In genomic region chr7:30423071-30423641, GRCm38 (mm10) we compare ENCODE assay signal across 8 mouse cellular contexts. TPM values are rescaled to one million over a fixed set of nuclear protein-coding genes. Genes with fewer than 3 reads are reported as not detected.
DNase-seq lines count a peak whose midpoint lies in the region; ATAC-seq and TF ChIP-seq lines count a peak whose summit lies in the region.

No protein-coding gene starts in this region.

- 13% methylated on average over 23 of the region's 23 CpGs for WGBS in lung, adult 2 months
- 29% methylated on average over 23 of the region's 23 CpGs for WGBS in small intestine, adult 2 months

- H3K36me3 ChIP-seq in small intestine, adult 2 months (ENCODE audit: control insufficient read depth, insufficient read depth, low read length), result peaks cover 37% of the 10 kb centered on the region

- no peaks in the 10 kb centered on the region for H3K27me3 ChIP-seq in small intestine, adult 2 months (ENCODE audit: control insufficient read depth, insufficient read depth, low read length)

- no peak for TF ChIP-seq CTCF in lung, adult 2 months (IDR thresholded peaks at IDR 0.05; ENCODE audit: insufficient read depth, low read length)
- no peak for TF ChIP-seq CTCF in small intestine, adult 2 months (IDR thresholded peaks at IDR 0.05; ENCODE audit: extremely low read depth, insufficient read length, insufficient replicate concordance, low read depth, low read length)

- H3K4me3 ChIP-seq in lung, adult 2 months (replicated peaks; ENCODE audit: extremely low read depth, low read depth, low read length), result peak overlapping the region; percentile 67
- peak overlapping the region; percentile 79 for H3K4me3 ChIP-seq in small intestine, adult 2 months (ENCODE audit: low read depth, low read length)

- ATAC-seq in activated CD4-positive, CD25-positive, alpha-beta regulatory T cell, adult 4 months, result peak; percentile 25
- ATAC-seq in granulocyte monocyte progenitor cell, adult 5-6 weeks (replicated peaks; ENCODE audit: poor library complexity, severe bottlenecking), result peak; percentile 7; the same call in 1 of the 2 replicates

- TF ChIP-seq POLR2A in lung, adult 2 months (IDR thresholded peaks at IDR 0.05; ENCODE audit: borderline replicate concordance, extremely low read depth, low read depth, low read length), result 0 out of 2 replicates have a peak, but pooled peaks have one; percentile 4
- TF ChIP-seq POLR2A in small intestine, adult 2 months (IDR thresholded peaks at IDR 0.05; ENCODE audit: low read depth, low read length), result no peak

- intact Hi-C loops in gastrocnemius, postnatal 36 days (cut with DNase I), result no loop called here

- DNase-seq in gastrocnemius, adult 18-20 months (ENCODE audit: low spot score), result peak; percentile 16
- no peak for DNase-seq in gastrocnemius, postnatal 36 days
- DNase-seq in kidney, adult 9 months, result peak; percentile 17
- DNase-seq in lung, adult 2 months, result peak; percentile 35
- DNase-seq in urinary bladder, postnatal 36 days (ENCODE audit: low spot score in 2 of 2), result no peak

- peak overlapping the region; percentile 64 for H3K27ac ChIP-seq in small intestine, adult 2 months (ENCODE audit: insufficient read depth, low read depth, low read length)

- H3K4me1 ChIP-seq in lung, adult 2 months (ENCODE audit: control insufficient read depth, insufficient read depth, low read length), result no peaks in the 10 kb centered on the region; the same call in 1 of the 2 replicates
- H3K4me1 ChIP-seq in small intestine, adult 2 months (ENCODE audit: control insufficient read depth, insufficient read depth, insufficient read length, low read length), result peaks cover 3% of the 10 kb centered on the region; the same call in 1 of the 2 replicates

RNA-seq across cellular contexts. Expression of gene Nfkbid, which starts 1.6 kb away (rescaled TPM):
- under 1 TPM in 1 of 2 experiments, not detected in 1; 0.11 TPM for total RNA-seq in gastrocnemius, adult 18-20 months (2021)
- total RNA-seq in gastrocnemius, postnatal 36 days (2021), result under 1 TPM; 0.12 to 0.20 TPM
- polyA plus RNA-seq in activated CD4-positive, CD25-positive, alpha-beta regulatory T cell, adult 4 months (2017; shearing (Covaris generic)), result 10 to 100 TPM; 36.5 to 41.2 TPM
- 16.0 and 16.3 TPM in 2 replicates for total RNA-seq in granulocyte monocyte progenitor cell, adult 5-6 weeks (2014; fragmentation: Nextera tagmentation)
- 6.8 and 15.1 TPM in 2 replicates for total RNA-seq in granulocyte monocyte progenitor cell, adult 5-6 weeks (2017)
- 7.2 and 8.6 TPM in 2 replicates for polyA plus RNA-seq in lung, adult 2 months (2012; rRNA removed)
- polyA plus RNA-seq in small intestine, adult 2 months (2012; rRNA removed), result 5.0 and 9.2 TPM in 2 replicates

RNA-seq across cellular contexts. Expression of gene Hcst, which starts 3.5 kb away (rescaled TPM):
- total RNA-seq in gastrocnemius, adult 18-20 months (2021), result not detected
- total RNA-seq in gastrocnemius, postnatal 36 days (2021), result under 1 TPM in 1 of 2 experiments, not detected in 1; 0.86 TPM
- polyA plus RNA-seq in activated CD4-positive, CD25-positive, alpha-beta regulatory T cell, adult 4 months (2017; shearing (Covaris generic)), result 100 to 1,000 TPM; 433 to 632 TPM
- 64.6 and 70.7 TPM in 2 replicates for total RNA-seq in granulocyte monocyte progenitor cell, adult 5-6 weeks (2014; fragmentation: Nextera tagmentation)
- 9.0 and 31.6 TPM in 2 replicates for total RNA-seq in granulocyte monocyte progenitor cell, adult 5-6 weeks (2017)
- polyA plus RNA-seq in lung, adult 2 months (2012; rRNA removed), result 33.9 and 37.1 TPM in 2 replicates
- polyA plus RNA-seq in small intestine, adult 2 months (2012; rRNA removed), result 33.7 and 56.1 TPM in 2 replicates

RNA-seq across cellular contexts. Expression of gene Tyrobp, which starts 9.6 kb away (rescaled TPM):
- total RNA-seq in gastrocnemius, adult 18-20 months (2021), result 1 to 10 TPM; 3.3 to 6.3 TPM
- 1 to 10 TPM; 2.9 to 5.7 TPM for total RNA-seq in gastrocnemius, postnatal 36 days (2021)
- 1 to 10 TPM in 1 of 2 experiments, not detected in 1; 8.1 TPM for polyA plus RNA-seq in activated CD4-positive, CD25-positive, alpha-beta regulatory T cell, adult 4 months (2017; shearing (Covaris generic))
- total RNA-seq in granulocyte monocyte progenitor cell, adult 5-6 weeks (2014; fragmentation: Nextera tagmentation), result 665 and 703 TPM in 2 replicates
- total RNA-seq in granulocyte monocyte progenitor cell, adult 5-6 weeks (2017), result 270 and 287 TPM in 2 replicates
- 328 and 425 TPM in 2 replicates for polyA plus RNA-seq in lung, adult 2 months (2012; rRNA removed)
- 101 and 135 TPM in 2 replicates for polyA plus RNA-seq in small intestine, adult 2 months (2012; rRNA removed)

RNA-seq across cellular contexts. Expression of gene Aplp1, which starts 22.2 kb away (rescaled TPM):
- total RNA-seq in gastrocnemius, adult 18-20 months (2021), result 1 to 10 TPM in 1 of 2 experiments, under 1 TPM in 1; 0.82 to 1.4 TPM
- 1 to 10 TPM in 1 of 2 experiments, under 1 TPM in 1; 0.62 to 1.0 TPM for total RNA-seq in gastrocnemius, postnatal 36 days (2021)
- polyA plus RNA-seq in activated CD4-positive, CD25-positive, alpha-beta regulatory T cell, adult 4 months (2017; shearing (Covaris generic)), result 1 to 10 TPM; 3.0 to 4.3 TPM
- total RNA-seq in granulocyte monocyte progenitor cell, adult 5-6 weeks (2014; fragmentation: Nextera tagmentation), result not detected in 2 replicates
- total RNA-seq in granulocyte monocyte progenitor cell, adult 5-6 weeks (2017), result not detected in 2 replicates
- 9.5 and 11.8 TPM in 2 replicates for polyA plus RNA-seq in lung, adult 2 months (2012; rRNA removed)
- 32.1 and 193 TPM in 2 replicates for polyA plus RNA-seq in small intestine, adult 2 months (2012; rRNA removed)

RNA-seq across cellular contexts. Expression of gene Kirrel2, which starts 34.3 kb away (rescaled TPM):
- total RNA-seq in gastrocnemius, adult 18-20 months (2021), result not detected
- total RNA-seq in gastrocnemius, postnatal 36 days (2021), result not detected
- not detected for polyA plus RNA-seq in activated CD4-positive, CD25-positive, alpha-beta regulatory T cell, adult 4 months (2017; shearing (Covaris generic))
- not detected in 2 replicates for total RNA-seq in granulocyte monocyte progenitor cell, adult 5-6 weeks (2014; fragmentation: Nextera tagmentation)
- total RNA-seq in granulocyte monocyte progenitor cell, adult 5-6 weeks (2017), result not detected in 2 replicates
- polyA plus RNA-seq in lung, adult 2 months (2012; rRNA removed), result not detected in 2 replicates
- 0.18 and 0.27 TPM in 2 replicates for polyA plus RNA-seq in small intestine, adult 2 months (2012; rRNA removed)

Comparison
In these comparisons a context has a peak if more than half of its experiments do, and no peak if none do; other contexts are left out.
1. DNase-seq: peak in gastrocnemius, adult 18-20 months (single experiment), kidney, adult 9 months (single experiment) and lung, adult 2 months (single experiment); none in gastrocnemius, postnatal 36 days (0 of 2) and urinary bladder, postnatal 36 days (0 of 2).
2. RNA of gene Nfkbid, which starts 1.6 kb away (total RNA-seq): 6.8 to 16.3 TPM in granulocyte monocyte progenitor cell, adult 5-6 weeks; 0.12 to 0.20 TPM in gastrocnemius, postnatal 36 days and 0.11 TPM in gastrocnemius, adult 18-20 months; every median in the first group is over 4 times any median in the second.
3. RNA of gene Hcst, which starts 3.5 kb away (total RNA-seq): 9.0 to 70.7 TPM in granulocyte monocyte progenitor cell, adult 5-6 weeks; 0.86 TPM in gastrocnemius, postnatal 36 days and not detected in gastrocnemius, adult 18-20 months; every median in the first group is over 4 times any median in the second.
4. RNA of gene Tyrobp, which starts 9.6 kb away (total RNA-seq): 270 to 703 TPM in granulocyte monocyte progenitor cell, adult 5-6 weeks; 3.3 to 6.3 TPM in gastrocnemius, adult 18-20 months and 2.9 to 5.7 TPM in gastrocnemius, postnatal 36 days; every median in the first group is over 10 times any median in the second.